Mouse (Mus musculus) G1E (cell line): ENCODE measurements around the gene Epo. TPM values are rescaled to one million over a fixed set of nuclear protein-coding genes. Genes with fewer than 3 reads are reported as not detected.
A peak's percentile ranks its signal among the peaks of the same experiment; 100 is the strongest.

Experiments
- ATAC-seq: 2 replicates; pipeline ENCODE4 v1.8.0; 2016; ENCODE audit warnings: mild to moderate bottlenecking; ENCODE audit not compliant: insufficient number of reproducible peaks, poor library complexity, low FRiP score, severe bottlenecking; ENCODE audit errors: extremely low read depth
- DNase-seq: peaks from one replicate; pipeline ENCODE4 v3.0.0; 2012; ENCODE audit warnings: low spot score
- H3K27me3 ChIP-seq: 2 replicates; pipeline ENCODE4 v1.6.1; 2012; ENCODE audit warnings: mild to moderate bottlenecking, low read length, inconsistent platforms; ENCODE audit not compliant: insufficient read depth
- H3K36me3 ChIP-seq: replicated peaks from 2 replicates; pipeline ENCODE3; 2012; ENCODE audit warnings: mild to moderate bottlenecking, inconsistent platforms
- H3K4me1 ChIP-seq: 2 replicates; pipeline ENCODE4 v1.6.1; 2012; ENCODE audit warnings: low read depth, low read length, inconsistent platforms, mixed read lengths; ENCODE audit not compliant: insufficient read depth
- H3K4me3 ChIP-seq: 2 replicates; pipeline ENCODE4 v1.5.1; 2012; ENCODE audit warnings: low read depth, mild to moderate bottlenecking, inconsistent platforms, low read length, moderate library complexity, mixed read lengths
- H3K9me3 ChIP-seq: replicated peaks from 2 replicates; pipeline ENCODE4 v1.6.1; 2012; ENCODE audit warnings: inconsistent platforms
- CTCF ChIP-seq: IDR thresholded peaks from 2 replicates; pipeline ENCODE4 v1.5.1; 2012; ENCODE audit warnings: low read depth, low read length, inconsistent platforms, mixed read lengths
- GATA1 ChIP-seq: IDR thresholded peaks from 2 replicates; pipeline ENCODE4 v1.6.1; 2012; ENCODE audit warnings: borderline replicate concordance, low read length, inconsistent platforms, mixed read lengths
- GATA2 ChIP-seq: IDR thresholded peaks from 2 replicates; pipeline ENCODE4 v1.6.1; 2012; ENCODE audit warnings: low read depth, low read length, inconsistent platforms, borderline replicate concordance
- POLR2AphosphoS5 ChIP-seq: IDR thresholded peaks from 2 replicates; pipeline ENCODE4 v1.6.1; 2012; ENCODE audit warnings: low read depth, low read length, inconsistent platforms; ENCODE audit not compliant: insufficient replicate concordance
- TAL1 ChIP-seq: conservative IDR thresholded peaks from 2 replicates; pipeline ENCODE4 v1.6.1; 2012; ENCODE audit warnings: low read depth, low read length, inconsistent platforms, mixed read lengths
- polyA plus RNA-seq: library from polyadenylated mRNA; stranded (reverse); fragments of >175 nt; gene quantifications from 2 replicates; pipeline ENCODE4 v1.2.3, GENCODE M21; 2012
- total RNA-seq, 2 experiments: library from RNA; stranded (forward) in 1 of 2; stranded (reverse) in 1 of 2; fragments of 200-1000 nt in 1 of 2; fragments of >200 nt in 1 of 2; fragmentation: Nextera tagmentation in 1 of 2; gene quantifications; 2 replicates each; pipeline ENCODE4 v1.2.3; 2014 to 2017

Epo gene
- total and polyA plus RNA-seq, 3 experiments = not detected

DNA sequence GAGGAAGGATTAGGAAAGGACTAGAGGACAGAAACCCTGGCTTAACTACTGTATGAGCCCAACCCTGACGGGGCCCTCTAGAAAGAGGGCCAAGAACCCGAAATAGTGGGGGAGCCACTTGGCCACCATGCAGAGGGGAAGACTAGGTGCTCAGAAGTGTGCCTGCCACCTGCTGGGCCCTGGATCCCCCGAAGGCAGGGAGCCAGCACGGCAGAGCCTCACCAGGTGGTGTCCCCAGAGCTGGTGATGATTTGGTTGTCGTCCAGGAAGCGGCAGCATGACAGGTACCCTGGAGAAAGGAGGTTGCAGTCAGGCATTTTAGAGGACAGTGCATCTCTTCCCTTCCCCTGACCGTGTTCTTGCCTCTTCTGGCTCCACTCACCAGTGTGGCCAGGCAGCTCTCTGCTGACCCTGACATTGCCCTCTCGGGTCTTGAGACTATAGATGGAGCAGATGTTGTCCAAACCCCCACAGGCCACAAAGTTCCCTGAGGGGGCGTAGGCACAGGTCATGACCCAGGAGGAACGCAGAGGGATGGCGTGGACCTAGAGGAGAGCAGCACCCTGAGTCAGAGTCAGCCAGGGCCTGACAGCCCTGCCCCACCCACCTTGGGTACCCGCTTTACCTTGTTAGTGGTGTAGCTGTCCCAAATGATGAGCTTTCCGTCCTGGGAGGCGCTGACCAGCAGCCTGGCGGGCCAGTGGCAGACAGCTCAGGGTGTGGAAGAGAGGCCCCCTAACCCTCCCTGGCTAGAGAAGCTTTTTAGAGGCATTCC, 3.6 kb downstream of the Epo start:
- peaks cover 83% of the 10 kb centered on the region for H3K4me1 ChIP-seq

GRCm38 (mm10) chr5:137528247-137528968, 4.6 kb downstream of the Epo start:
- Histone ChIP-seq H3K36me3 (peaks cover 80% of the 10 kb centered on the region), H3K9me3 (no peaks in the 10 kb centered on the region), H3K27me3 (no peaks in the 10 kb centered on the region), H3K4me3 (peak overlapping the region; percentile 59; the same call in 1 of the 2 replicates), H3K4me1 (peaks cover 84% of the 10 kb centered on the region)
- TF ChIP-seq TAL1 = no peak
- TF ChIP-seq GATA1 = no peak
- no peak for TF ChIP-seq GATA2
- no peak for TF ChIP-seq CTCF
- TF ChIP-seq POLR2AphosphoS5 = no peak
- DNase-seq (no peak), ATAC-seq (no peak)

More for the DNA sequence above, 3.6 kb downstream of the Epo start:
- H3K27me3 ChIP-seq = no peaks in the 10 kb centered on the region
- DNase-seq = no peak
- no peak for ATAC-seq
- no peaks in the 10 kb centered on the region for H3K9me3 ChIP-seq
- H3K4me3 ChIP-seq = peak overlapping the region; percentile 42; the same call in 1 of the 2 replicates
- TF ChIP-seq POLR2AphosphoS5 (no peak), GATA2 (no peak), CTCF (no peak), TAL1 (no peak), GATA1 (no peak)
- H3K36me3 ChIP-seq = peaks cover 70% of the 10 kb centered on the region

GRCm38 (mm10) chr5:137527413-137527812, 5.6 kb downstream of the Epo start:
- H3K27me3 ChIP-seq = no peaks in the 10 kb centered on the region
- no peak for TF ChIP-seq GATA1
- TF ChIP-seq TAL1 = no peak
- no peak for TF ChIP-seq CTCF
- TF ChIP-seq GATA2 = no peak
- TF ChIP-seq POLR2AphosphoS5 = no peak
- H3K4me3 ChIP-seq = peak overlapping the region; percentile 59; the same call in 1 of the 2 replicates
- peaks cover 93% of the 10 kb centered on the region for H3K4me1 ChIP-seq
- H3K36me3 ChIP-seq = peaks cover 90% of the 10 kb centered on the region
- ATAC-seq (no peak), DNase-seq (peak; percentile 63)
- H3K9me3 ChIP-seq = no peaks in the 10 kb centered on the region

DNA sequence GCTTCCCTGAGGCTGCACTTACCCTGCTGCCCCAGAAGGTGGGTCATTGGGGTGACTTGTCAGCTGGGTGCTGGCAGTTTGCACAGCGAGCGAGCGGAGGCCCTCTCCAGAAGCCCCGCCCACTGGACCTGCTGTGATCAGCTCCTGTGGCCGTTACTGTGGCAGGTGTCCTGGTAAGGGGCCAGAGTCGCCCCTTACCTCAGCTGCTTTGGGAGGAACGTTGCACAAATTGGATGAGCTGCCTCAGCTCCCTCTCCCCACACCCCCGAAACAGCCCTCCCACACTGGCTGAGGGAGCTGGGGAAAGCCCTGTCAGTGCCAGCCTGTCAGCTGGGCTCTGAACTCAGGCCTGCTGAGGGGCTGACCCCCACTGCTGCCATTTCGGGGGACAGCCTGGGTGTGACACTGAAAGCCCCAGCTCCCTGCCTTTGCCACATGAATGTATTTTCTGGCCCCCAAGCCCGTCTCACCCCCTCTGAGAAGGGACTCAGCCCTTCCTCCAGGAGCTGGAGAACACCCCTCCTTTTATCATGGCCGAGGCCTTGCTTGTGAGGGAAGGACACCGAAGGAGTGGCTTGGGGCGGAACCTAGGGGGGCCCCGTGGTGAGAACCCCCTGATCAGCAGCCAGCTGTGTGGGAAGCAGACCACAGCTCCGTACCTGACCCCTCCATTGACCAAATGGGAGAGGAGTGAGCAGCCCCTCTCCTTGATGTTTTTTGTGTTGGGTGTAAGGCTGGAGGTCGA, 6.7 kb downstream of the Epo start:
- Histone ChIP-seq H3K27me3 (no peaks in the 10 kb centered on the region), H3K9me3 (no peaks in the 10 kb centered on the region), H3K4me1 (peaks cover 97% of the 10 kb centered on the region), H3K36me3 (peaks cover 94% of the 10 kb centered on the region), H3K4me3 (peak overlapping the region; percentile 63; the same call in 1 of the 2 replicates)
- peak; percentile 87 for DNase-seq
- TF ChIP-seq CTCF = no peak
- TF ChIP-seq TAL1 = no peak
- TF ChIP-seq GATA2 = no peak
- TF ChIP-seq POLR2AphosphoS5 = no peak
- TF ChIP-seq GATA1 = no peak
- ATAC-seq = peak; percentile 61; the same call in 1 of the 2 replicates

GRCm38 (mm10) chr5:137525511-137525910, 7.5 kb downstream of the Epo start:
- no peaks in the 10 kb centered on the region for H3K9me3 ChIP-seq
- DNase-seq (no peak), ATAC-seq (no peak)
- peaks cover 99% of the 10 kb centered on the region for H3K36me3 ChIP-seq
- TF ChIP-seq GATA1 (no peak), CTCF (no peak), GATA2 (no peak), TAL1 (no peak), POLR2AphosphoS5 (no peak)
- no peaks in the 10 kb centered on the region for H3K27me3 ChIP-seq
- peak overlapping the region; percentile 62; the same call in 1 of the 2 replicates for H3K4me3 ChIP-seq
- peaks cover 99% of the 10 kb centered on the region for H3K4me1 ChIP-seq
